Mouse (Mus musculus): ENCODE measurements around the gene S100a8.

S100a8 gene

DNA sequence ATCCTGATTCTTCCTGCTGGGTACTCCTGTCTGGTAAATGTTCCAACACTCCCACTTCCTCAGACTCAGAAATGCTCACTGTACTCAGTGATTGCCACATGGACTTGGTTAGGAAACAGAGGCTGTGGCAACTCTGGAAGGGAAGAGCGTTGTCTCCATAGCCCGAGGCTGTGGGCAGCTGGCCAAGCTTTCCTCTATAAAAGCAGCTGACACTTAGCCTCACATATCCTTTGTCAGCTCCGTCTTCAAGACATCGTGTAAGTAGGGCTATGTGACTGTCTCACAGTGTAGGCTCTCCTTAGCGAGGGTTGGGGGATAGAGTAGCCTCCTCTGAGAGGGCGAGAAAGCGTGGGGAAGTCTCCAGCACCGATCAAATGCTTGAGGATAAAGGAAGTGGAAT, at the start of gene S100a8:
TSS of gene S100a8 (plus strand) at position 133 of the 400 bp plus-strand sequence.
- in situ Hi-C loops (cut with MseI, MboI) = loop anchor here in 1 of 2 experiments (5.0 kb wide), 1 partner anchor 38 kb away; no protein-coding TSS in a partner anchor

GRCm38 (mm10) chr3:90621552-90621951, 47.2 kb upstream of the S100a8 start:
- in situ Hi-C loops (cut with MseI, MboI) = loop anchor here in 1 of 2 experiments (10.0 kb wide), 1 partner anchor 107 kb away; the partner anchor contains the start of genes S100a1 and S100a13

DNA sequence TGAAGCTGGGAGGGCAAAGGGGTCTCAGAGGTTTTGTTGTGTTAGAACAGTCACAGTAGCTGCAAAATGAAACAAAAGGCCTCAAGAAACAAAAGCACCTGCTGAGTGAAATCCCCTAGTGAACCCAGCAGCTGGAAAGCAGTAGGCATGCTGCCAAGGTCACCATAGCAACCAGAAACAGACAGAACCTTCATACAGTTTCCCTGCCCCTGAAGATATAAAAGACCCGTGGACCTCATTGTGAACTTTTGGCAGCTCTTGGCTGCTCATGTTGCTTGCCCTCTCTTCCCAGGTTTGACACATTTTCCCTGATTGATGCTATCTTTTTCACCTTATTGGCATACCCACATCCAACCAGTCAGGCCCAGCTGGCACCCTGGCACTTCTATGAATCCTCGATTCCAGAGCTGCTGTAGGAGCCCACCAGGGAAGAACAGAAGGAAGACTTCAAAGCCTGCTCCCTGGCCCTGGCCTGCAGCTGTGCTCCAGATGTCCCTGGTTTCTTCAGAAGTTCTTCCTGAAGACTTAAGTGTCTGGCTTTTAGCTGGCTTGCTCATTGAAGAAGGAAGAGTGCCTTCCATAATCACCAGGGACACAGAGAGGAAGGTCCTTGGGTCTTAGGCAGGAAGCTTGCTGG, 45.2 kb upstream of the S100a8 start:
- in situ Hi-C loops (cut with MseI, MboI) = loop anchor here in 1 of 2 experiments (10.0 kb wide), 1 partner anchor 109 kb away; the partner anchor contains the start of genes S100a1 and S100a13

GRCm38 (mm10) chr3:90625496-90625895, 43.3 kb upstream of the S100a8 start:
- in situ Hi-C loops (cut with MseI, MboI) = loop anchor here in 1 of 2 experiments (10.0 kb wide), 1 partner anchor 111 kb away; the partner anchor contains the start of genes S100a1 and S100a13

DNA sequence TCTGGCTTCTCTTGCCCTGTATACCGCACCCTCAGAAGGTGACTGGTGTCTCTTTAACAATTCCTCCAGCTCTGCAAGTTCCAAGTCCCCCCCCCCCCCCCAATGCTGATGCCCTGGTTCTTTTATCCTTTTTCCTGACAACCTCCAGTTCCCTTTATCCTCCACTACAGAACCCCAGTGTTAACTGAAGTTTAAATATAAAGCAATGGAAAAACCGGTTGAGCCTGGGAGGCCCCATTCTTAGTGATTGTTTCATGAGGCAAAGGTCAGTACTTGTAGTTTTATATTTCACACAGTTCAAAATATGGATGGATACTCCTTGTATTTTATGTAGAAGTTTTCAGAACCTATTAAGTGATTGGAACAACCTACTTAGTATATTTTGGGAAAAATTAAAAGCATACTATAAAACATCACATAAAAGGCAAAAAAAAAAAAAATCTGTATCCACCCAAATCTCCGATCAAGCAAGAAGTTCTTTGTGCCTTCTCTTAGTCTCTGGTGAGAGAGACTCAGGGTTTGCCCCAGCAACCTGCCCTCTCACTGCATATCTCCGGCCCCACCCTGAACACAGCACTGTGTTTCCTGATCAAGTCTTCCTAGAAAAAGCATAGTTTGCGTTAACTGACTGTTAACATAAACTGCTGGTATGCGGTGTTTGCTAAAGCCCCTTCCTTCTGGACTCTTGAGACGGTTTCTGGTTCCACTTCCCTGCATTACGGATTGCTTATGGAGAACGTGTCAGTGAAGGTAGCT, 42.3 kb upstream of the S100a8 start:
- in situ Hi-C loops (cut with MseI, MboI) = loop anchor here in 1 of 2 experiments (10.0 kb wide), 1 partner anchor 112 kb away; the partner anchor contains the start of genes S100a1 and S100a13

DNA sequence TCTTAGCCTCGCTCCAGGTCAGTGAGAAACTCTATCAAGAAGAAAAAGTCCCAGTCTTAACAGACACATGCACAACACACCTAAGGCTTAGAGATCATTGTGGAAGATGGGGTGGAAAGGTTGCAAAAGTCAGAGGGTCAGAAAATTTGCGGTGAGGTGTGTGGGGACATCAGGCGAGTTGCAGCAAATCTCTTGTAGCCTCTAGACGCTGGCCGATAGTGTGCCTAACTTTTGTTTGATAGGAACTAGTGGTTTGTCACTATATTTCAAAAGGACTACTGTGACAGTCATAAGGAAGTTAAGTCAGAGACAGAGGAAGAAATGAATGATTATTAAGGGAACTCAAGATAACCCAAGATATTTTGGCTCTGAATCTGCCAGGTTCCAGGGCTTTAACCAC, 41.4 kb upstream of the S100a8 start:
- in situ Hi-C loops (cut with MseI, MboI) = loop anchor here in 1 of 2 experiments (10.0 kb wide), 1 partner anchor 113 kb away; the partner anchor contains the start of genes S100a1 and S100a13

- in situ Hi-C loops (cut with MseI, MboI) = loop anchor here in 1 of 2 experiments (10.0 kb wide), 1 partner anchor 113 kb away; the partner anchor contains the start of genes S100a1 and S100a13
Observed at GRCm38 (mm10) chr3:90627807-90628206, 41.0 kb upstream of the S100a8 start.

DNA sequence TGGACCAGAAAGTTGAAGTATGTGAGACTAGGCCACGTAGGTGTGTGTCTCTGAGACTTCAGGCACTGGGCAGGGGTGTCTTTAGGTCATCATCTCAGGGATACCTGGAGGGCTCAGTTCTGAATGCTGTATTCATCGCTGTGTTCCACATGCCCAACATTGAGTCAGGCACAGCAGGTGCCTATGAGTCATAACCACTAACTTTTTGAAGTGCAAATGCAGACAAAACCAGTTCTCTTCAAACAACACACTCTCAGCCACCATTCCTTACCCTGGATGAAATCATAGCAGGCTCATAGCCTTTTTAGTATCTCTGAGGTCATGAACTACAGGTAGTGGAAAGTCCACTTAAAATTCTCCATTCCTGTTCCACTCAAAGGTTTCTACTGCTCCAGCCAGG, 39.5 kb upstream of the S100a8 start:
- in situ Hi-C loops (cut with MseI, MboI) = loop anchor here in 1 of 2 experiments (10.0 kb wide), 1 partner anchor 114 kb away; the partner anchor contains the start of genes S100a1 and S100a13

GRCm38 (mm10) chr3:90631984-90632383, 36.8 kb upstream of the S100a8 start:
- in situ Hi-C loops (cut with MseI, MboI) = no loop called here

GRCm38 (mm10) chr3:90638511-90639275, 30.1 kb upstream of the S100a8 start:
- in situ Hi-C loops (cut with MseI, MboI) = no loop called here

GRCm38 (mm10) chr3:90639511-90640154, 29.1 kb upstream of the S100a8 start:
- in situ Hi-C loops (cut with MseI, MboI) = no loop called here

GRCm38 (mm10) chr3:90640981-90641380, 27.8 kb upstream of the S100a8 start:
- in situ Hi-C loops (cut with MseI, MboI) = no loop called here

GRCm38 (mm10) chr3:90644220-90644619, 24.6 kb upstream of the S100a8 start:
- in situ Hi-C loops (cut with MseI, MboI) = no loop called here

GRCm38 (mm10) chr3:90647291-90647690, 21.5 kb upstream of the S100a8 start:
- in situ Hi-C loops (cut with MseI, MboI) = no loop called here

DNA sequence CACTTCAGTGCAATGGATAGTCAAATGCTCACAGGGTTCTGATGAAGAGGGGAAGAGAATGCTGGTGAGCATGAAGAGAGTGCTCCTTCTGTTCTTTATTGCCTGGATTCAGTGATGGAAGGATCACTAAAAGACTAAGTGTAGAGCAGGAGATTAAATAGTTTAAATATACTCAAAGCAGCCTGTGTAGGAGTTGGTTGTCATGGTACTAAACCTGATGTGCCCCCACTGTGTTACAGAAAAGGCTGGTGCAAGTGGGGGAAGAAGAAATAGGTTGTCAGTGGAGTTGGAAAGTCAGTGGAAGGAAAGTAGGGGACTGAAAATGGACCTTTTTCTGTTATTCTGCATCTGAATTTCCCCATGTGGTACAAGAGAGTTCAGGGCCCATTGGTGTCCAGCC, 19.8 kb upstream of the S100a8 start:
- in situ Hi-C loops (cut with MseI, MboI) = no loop called here

DNA sequence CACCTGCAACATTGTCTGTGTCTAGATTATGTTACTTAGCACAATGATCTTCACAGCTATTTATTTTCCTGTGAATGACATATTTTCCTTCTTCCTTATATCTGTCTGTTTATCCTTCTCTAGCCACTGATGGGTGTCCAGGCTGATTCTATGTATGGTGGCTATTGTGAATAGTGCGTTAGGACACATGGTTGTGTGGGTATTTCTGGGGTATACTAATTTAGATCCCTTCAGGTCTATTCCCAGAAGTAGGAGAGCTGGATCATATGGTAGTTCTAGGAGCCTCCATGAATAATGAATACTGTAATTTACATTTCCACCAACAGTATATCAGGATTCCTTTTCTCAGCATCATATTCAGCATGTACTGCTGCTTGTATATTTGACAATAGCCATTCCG, 18.9 kb upstream of the S100a8 start:
- in situ Hi-C loops (cut with MseI, MboI) = no loop called here

- in situ Hi-C loops (cut with MseI, MboI) = no loop called here
Observed at GRCm38 (mm10) chr3:90652878-90653508, 15.8 kb upstream of the S100a8 start.

GRCm38 (mm10) chr3:90653717-90654116, 15.1 kb upstream of the S100a8 start, which contains the start of gene S100a7a:
Gene S100a7a (plus strand): TSS chr3:90654017.
- in situ Hi-C loops (cut with MseI, MboI) = no loop called here

- in situ Hi-C loops (cut with MseI, MboI) = no loop called here
Observed at GRCm38 (mm10) chr3:90657405-90657804, 11.4 kb upstream of the S100a8 start.

DNA sequence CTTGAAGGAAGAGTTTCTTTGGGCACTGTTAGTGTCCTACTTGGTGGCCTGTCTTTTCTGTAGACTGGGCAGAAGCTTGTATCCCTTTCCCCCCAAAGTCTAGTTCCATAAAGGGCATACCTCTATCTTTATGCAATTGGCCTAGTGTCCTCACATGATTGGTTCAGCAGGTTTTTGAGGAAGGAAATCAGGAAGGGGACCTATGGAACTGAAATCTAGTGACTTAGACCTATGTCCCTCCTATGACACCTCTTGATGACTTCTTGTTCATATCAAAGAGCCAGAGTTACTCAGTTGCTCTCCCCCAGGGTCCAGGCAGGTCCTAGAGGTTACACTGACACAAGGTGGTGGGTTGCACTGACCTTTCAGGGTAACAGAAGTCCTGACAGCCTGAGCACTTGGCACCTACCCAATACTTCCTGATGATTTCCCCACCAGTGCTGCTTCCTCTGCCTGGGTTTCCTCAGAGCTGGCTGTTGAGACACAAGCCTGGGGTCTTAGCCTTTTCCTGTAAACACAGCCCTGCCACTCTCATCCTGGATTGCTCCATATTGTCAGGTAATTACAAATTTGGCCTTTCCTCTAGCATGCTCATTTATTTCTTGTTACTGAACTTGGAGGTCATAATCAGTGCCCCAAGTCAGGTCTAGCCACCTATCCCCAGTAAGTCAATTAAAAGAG, 9.3 kb upstream of the S100a8 start:
- in situ Hi-C loops (cut with MseI, MboI) = loop anchor here in 1 of 2 experiments (5.0 kb wide), 1 partner anchor 48 kb away; no protein-coding TSS in a partner anchor

All from mouse trophoblast stem cell (cell line).